Mouse (Mus musculus) heart, postnatal 0 days (tissue): Measurements from ENCODE around the gene Abtb1.

Experiments used
- CTCF ChIP-seq: IDR thresholded peaks from 2 replicates; pipeline ENCODE4 v1.5.1; 2016; ENCODE audit warnings: antibody characterized with exemption, control low read depth, low read depth
- EP300 ChIP-seq: IDR thresholded peaks from 2 replicates; pipeline ENCODE4 v1.6.1; 2016; ENCODE audit warnings: antibody characterized with exemption, low read depth

GRCm38 (mm10) chr6:88815489-88815888 is 26.3 kb downstream of the Abtb1 start:
- TF ChIP-seq CTCF (no peak), EP300 (no peak)
